Mouse (Mus musculus): ENCODE measurements around the gene Dlx3. TPM values are rescaled to one million over a fixed set of nuclear protein-coding genes. Genes with fewer than 3 reads are reported as not detected.

The Dlx3 gene
- polyA plus RNA-seq, 1 experiment from 2014 or later = 0.59 TPM

DNA sequence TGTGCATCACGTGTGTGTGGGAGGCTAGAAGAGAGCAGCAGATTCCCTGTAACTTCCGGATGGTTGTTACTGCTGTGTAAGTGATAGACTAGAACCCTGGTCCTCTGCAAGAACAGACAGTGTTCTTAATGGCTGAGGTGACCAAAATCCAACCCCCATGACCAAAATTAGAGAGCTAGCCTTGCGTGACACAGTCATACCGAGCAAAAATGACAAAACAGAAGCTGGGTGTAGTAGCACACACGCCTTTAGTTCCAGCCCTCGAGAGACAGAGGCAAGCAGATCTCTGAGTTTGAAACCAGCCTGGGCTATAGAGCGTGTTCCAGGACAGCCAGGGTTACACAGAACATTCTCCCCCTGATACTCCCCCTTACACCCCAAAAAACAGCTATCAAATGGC lies 9.8 kb upstream of the Dlx3 start:
- H3K27ac ChIP-seq (ENCODE audit: low read depth, low read length) = no peak overlapping the region
- no peaks in the 10 kb centered on the region for H3K9me3 ChIP-seq (ENCODE audit: control insufficient read depth, low read length)
- no peak for ATAC-seq (ENCODE audit: low FRiP score)
- peaks cover 8% of the 10 kb centered on the region; the same call in 1 of the 2 replicates for H3K4me1 ChIP-seq (ENCODE audit: control insufficient read depth, insufficient read depth, low read length)
- H3K9ac ChIP-seq (ENCODE audit: low read length) = no peak overlapping the region
- H3K36me3 ChIP-seq (ENCODE audit: control insufficient read depth, insufficient read depth, low read length) = no peaks in the 10 kb centered on the region
- no peak overlapping the region for H3K4me2 ChIP-seq
- 86% methylated on average over 7 of the region's 7 CpGs for WGBS
- no peak for DNase-seq (ENCODE audit: low spot score, missing footprints)
- no peak overlapping the region for H3K4me3 ChIP-seq (ENCODE audit: low read depth, low read length)
- H3K27me3 ChIP-seq (ENCODE audit: control insufficient read depth, insufficient read depth, low read length) = 0 out of 2 replicates have a peak, but pooled peaks cover 2% of the 10 kb centered on the region

- H3K36me3 ChIP-seq (ENCODE audit: control insufficient read depth, insufficient read depth, low read length) = no peaks in the 10 kb centered on the region
- peaks cover 12% of the 10 kb centered on the region for H3K4me1 ChIP-seq (ENCODE audit: control insufficient read depth, insufficient read depth, low read length)
- WGBS = 2% methylated on average over 6 of the region's 6 CpGs
- H3K9me3 ChIP-seq (ENCODE audit: control insufficient read depth, low read length) = no peaks in the 10 kb centered on the region
- no peak overlapping the region for H3K4me2 ChIP-seq
- H3K27ac ChIP-seq (ENCODE audit: low read depth, low read length) = no peak overlapping the region
- DNase-seq (ENCODE audit: low spot score, missing footprints) = peak; percentile 96
- peak; percentile 65; the same call in 1 of the 2 replicates for ATAC-seq (ENCODE audit: low FRiP score)
- peaks cover 45% of the 10 kb centered on the region for H3K27me3 ChIP-seq (ENCODE audit: control insufficient read depth, insufficient read depth, low read length)
- no peak overlapping the region for H3K9ac ChIP-seq (ENCODE audit: low read length)
- no peak overlapping the region for H3K4me3 ChIP-seq (ENCODE audit: low read depth, low read length)
These were observed 2.9 kb upstream of the Dlx3 start for GRCm38 (mm10) chr11:95117030-95117429.

GRCm38 (mm10) chr11:95118505-95118904 lies 1.4 kb upstream of the Dlx3 start:
- H3K4me3 ChIP-seq (ENCODE audit: low read depth, low read length) = no peak overlapping the region
- H3K4me2 ChIP-seq = no peak overlapping the region
- H3K9ac ChIP-seq (ENCODE audit: low read length) = no peak overlapping the region
- peaks cover 12% of the 10 kb centered on the region for H3K4me1 ChIP-seq (ENCODE audit: control insufficient read depth, insufficient read depth, low read length)
- no peaks in the 10 kb centered on the region for H3K36me3 ChIP-seq (ENCODE audit: control insufficient read depth, insufficient read depth, low read length)
- H3K27ac ChIP-seq (ENCODE audit: low read depth, low read length) = no peak overlapping the region
- 3% methylated on average over 8 of the region's 8 CpGs for WGBS
- no peaks in the 10 kb centered on the region for H3K9me3 ChIP-seq (ENCODE audit: control insufficient read depth, low read length)
- 0 out of 2 replicates have a peak, but pooled peaks have one; percentile 28 for ATAC-seq (ENCODE audit: low FRiP score)
- DNase-seq (ENCODE audit: low spot score, missing footprints) = peak; percentile 94
- peaks cover 60% of the 10 kb centered on the region for H3K27me3 ChIP-seq (ENCODE audit: control insufficient read depth, insufficient read depth, low read length)

DNA sequence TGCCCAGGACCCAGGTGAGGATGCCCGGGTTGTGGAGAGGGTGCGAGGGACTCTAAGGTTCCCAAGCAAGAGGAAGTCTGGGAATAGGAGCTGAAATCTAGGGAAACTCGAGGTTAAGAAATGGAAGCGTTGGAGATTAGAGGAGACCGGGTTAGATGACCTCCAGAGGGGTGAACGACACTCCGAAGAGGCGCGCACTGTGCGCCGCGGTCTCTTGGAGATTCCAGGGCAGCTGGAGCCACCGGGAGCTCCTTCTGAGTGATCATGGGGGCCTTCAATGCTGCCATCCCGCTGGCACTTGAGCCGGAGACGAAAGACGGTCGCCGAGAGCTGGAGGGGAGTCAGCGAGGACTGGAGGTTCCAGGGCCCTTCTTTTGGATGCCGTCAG lies 708 bp downstream of the Dlx3 start:
- H3K9ac ChIP-seq (ENCODE audit: low read length) = no peak overlapping the region
- no peaks in the 10 kb centered on the region for H3K36me3 ChIP-seq (ENCODE audit: control insufficient read depth, insufficient read depth, low read length)
- no peaks in the 10 kb centered on the region for H3K9me3 ChIP-seq (ENCODE audit: control insufficient read depth, low read length)
- ATAC-seq (ENCODE audit: low FRiP score) = no peak
- no peak for DNase-seq (ENCODE audit: low spot score, missing footprints)
- peak overlapping the region; percentile 67 for H3K4me2 ChIP-seq
- WGBS = under 1% methylated on average over 21 of the region's 21 CpGs
- H3K4me1 ChIP-seq (ENCODE audit: control insufficient read depth, insufficient read depth, low read length) = peaks cover 12% of the 10 kb centered on the region
- peaks cover 81% of the 10 kb centered on the region for H3K27me3 ChIP-seq (ENCODE audit: control insufficient read depth, insufficient read depth, low read length)
- no peak overlapping the region for H3K27ac ChIP-seq (ENCODE audit: low read depth, low read length)
- H3K4me3 ChIP-seq (ENCODE audit: low read depth, low read length) = peak overlapping the region; percentile 36

GRCm38 (mm10) chr11:95121161-95122099 lies 1.5 kb downstream of the Dlx3 start:
- ATAC-seq (ENCODE audit: low FRiP score) (no peak), DNase-seq (ENCODE audit: low spot score, missing footprints) (peak; percentile 93)
- Histone ChIP-seq H3K4me1 (ENCODE audit: control insufficient read depth, insufficient read depth, low read length) (peaks cover 14% of the 10 kb centered on the region), H3K27ac (ENCODE audit: low read depth, low read length) (no peak overlapping the region), H3K4me2 (peak overlapping the region; percentile 34), H3K9me3 (ENCODE audit: control insufficient read depth, low read length) (no peaks in the 10 kb centered on the region), H3K9ac (ENCODE audit: low read length) (no peak overlapping the region), H3K27me3 (ENCODE audit: control insufficient read depth, insufficient read depth, low read length) (peaks cover 82% of the 10 kb centered on the region), H3K36me3 (ENCODE audit: control insufficient read depth, insufficient read depth, low read length) (no peaks in the 10 kb centered on the region), H3K4me3 (ENCODE audit: low read depth, low read length) (peak overlapping the region; percentile 18)
- under 1% methylated on average over 56 of the region's 63 CpGs for WGBS

- Histone ChIP-seq H3K36me3 (ENCODE audit: control insufficient read depth, insufficient read depth, low read length) (no peaks in the 10 kb centered on the region), H3K4me3 (ENCODE audit: low read depth, low read length) (no peak overlapping the region), H3K27me3 (ENCODE audit: control insufficient read depth, insufficient read depth, low read length) (peaks cover 82% of the 10 kb centered on the region), H3K4me1 (ENCODE audit: control insufficient read depth, insufficient read depth, low read length) (peaks cover 19% of the 10 kb centered on the region), H3K9ac (ENCODE audit: low read length) (no peak overlapping the region), H3K4me2 (no peak overlapping the region), H3K9me3 (ENCODE audit: control insufficient read depth, low read length) (no peaks in the 10 kb centered on the region), H3K27ac (ENCODE audit: low read depth, low read length) (no peak overlapping the region)
- ATAC-seq (ENCODE audit: low FRiP score) = no peak
- peak; percentile 91 for DNase-seq (ENCODE audit: low spot score, missing footprints)
- WGBS = 12% methylated on average over 6 of the region's 6 CpGs
These were observed 2.2 kb downstream of the Dlx3 start for GRCm38 (mm10) chr11:95122100-95122489.

DNA sequence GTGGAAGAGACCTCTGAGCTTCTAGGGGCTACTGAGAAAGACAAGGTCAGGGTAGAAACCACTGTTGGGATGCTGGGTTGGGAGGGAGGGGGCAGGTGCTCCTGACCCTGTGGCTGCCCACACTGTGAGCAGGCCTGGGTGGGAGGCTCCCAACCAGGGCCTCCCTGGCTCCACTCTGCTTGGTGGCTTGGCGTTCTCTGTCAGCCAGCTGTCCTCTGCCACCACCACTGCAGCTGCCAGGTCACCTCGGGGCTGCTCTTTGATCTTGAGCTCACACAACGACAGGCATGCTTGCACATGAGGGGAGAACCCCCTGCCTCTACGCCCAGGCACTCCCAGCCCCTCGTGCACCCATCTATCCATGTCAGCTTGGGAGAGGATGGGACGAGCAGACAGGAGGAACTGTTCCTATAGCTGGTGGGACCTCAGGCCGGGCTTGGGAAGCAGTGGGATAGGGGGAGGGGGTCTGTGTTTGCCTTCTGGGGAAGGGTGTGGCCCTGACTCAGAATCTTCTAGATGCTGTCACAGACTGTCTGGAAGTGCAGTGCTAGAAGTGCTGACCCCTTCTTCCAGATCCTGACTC lies 5.5 kb downstream of the Dlx3 start:
- H3K4me3 ChIP-seq (ENCODE audit: low read depth, low read length) = no peak overlapping the region
- whole genome bisulfite sequencing = 25% methylated on average over 7 of the region's 7 CpGs
- H3K9ac ChIP-seq (ENCODE audit: low read length) = no peak overlapping the region
- DNase-seq (ENCODE audit: low spot score, missing footprints) = peak; percentile 89
- peaks cover 59% of the 10 kb centered on the region for H3K27me3 ChIP-seq (ENCODE audit: control insufficient read depth, insufficient read depth, low read length)
- peaks cover 11% of the 10 kb centered on the region for H3K4me1 ChIP-seq (ENCODE audit: control insufficient read depth, insufficient read depth, low read length)
- H3K36me3 ChIP-seq (ENCODE audit: control insufficient read depth, insufficient read depth, low read length) = no peaks in the 10 kb centered on the region
- no peak overlapping the region for H3K27ac ChIP-seq (ENCODE audit: low read depth, low read length)
- ATAC-seq (ENCODE audit: low FRiP score) = 0 out of 2 replicates have a peak, but pooled peaks have one; percentile 30
- no peaks in the 10 kb centered on the region for H3K9me3 ChIP-seq (ENCODE audit: control insufficient read depth, low read length)
- H3K4me2 ChIP-seq = no peak overlapping the region

DNA sequence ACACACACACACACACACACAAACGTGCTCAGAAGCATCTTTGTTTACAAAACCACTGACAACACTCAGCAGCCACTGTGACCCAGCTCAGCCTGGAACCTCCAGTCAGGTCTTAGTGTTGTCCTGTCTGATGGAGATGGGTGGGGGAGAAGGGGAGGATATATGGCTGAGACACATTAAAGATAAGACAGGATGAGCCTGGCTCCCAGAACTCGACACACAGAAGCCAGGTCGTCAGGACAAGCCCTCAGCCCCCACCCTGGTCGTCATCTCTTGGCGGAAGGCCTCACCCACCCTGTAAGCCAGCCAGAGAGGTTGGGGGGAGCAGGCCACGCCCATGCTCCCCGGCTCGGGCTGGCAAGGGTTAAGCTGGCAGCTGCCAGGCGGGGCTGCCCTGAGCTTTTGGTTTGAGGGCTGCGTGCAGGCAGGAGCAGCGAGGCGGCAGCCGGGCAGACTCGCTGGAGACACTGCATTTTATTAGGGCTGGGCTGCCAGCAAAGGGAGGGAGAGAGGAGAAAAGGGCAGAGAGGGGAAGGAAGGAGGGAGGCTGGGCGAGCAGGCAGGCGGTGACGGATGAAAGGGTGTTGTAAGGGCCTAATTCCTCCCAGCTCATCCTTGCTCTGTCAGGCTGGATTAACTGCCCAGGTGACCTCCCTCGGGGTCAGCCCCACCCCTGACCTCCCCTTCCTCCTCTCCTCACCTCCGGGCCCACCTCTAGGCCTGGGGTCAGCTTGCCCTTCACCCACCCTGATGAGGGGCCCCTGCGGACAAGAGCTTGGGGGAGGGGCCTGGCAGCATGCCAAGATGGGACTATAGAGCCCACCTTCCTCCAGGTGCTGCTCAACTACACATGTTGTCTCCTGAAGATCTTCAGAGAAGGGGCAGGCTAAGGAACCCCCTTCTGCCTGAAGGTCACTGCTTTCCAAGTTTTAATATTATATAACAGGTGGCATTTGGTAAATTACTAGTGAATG lies 6.6 kb downstream of the Dlx3 start:
- H3K9me3 ChIP-seq (ENCODE audit: control insufficient read depth, low read length) = no peaks in the 10 kb centered on the region
- peak overlapping the region; percentile 30 for H3K4me2 ChIP-seq
- peak overlapping the region; percentile 16; the same call in 1 of the 2 replicates for H3K9ac ChIP-seq (ENCODE audit: low read length)
- H3K4me3 ChIP-seq (ENCODE audit: low read depth, low read length) = no peak overlapping the region
- peaks cover 8% of the 10 kb centered on the region for H3K4me1 ChIP-seq (ENCODE audit: control insufficient read depth, insufficient read depth, low read length)
- no peak overlapping the region for H3K27ac ChIP-seq (ENCODE audit: low read depth, low read length)
- H3K36me3 ChIP-seq (ENCODE audit: control insufficient read depth, insufficient read depth, low read length) = no peaks in the 10 kb centered on the region
- H3K27me3 ChIP-seq (ENCODE audit: control insufficient read depth, insufficient read depth, low read length) = peaks cover 48% of the 10 kb centered on the region
- 1% methylated on average over 17 of the region's 20 CpGs for WGBS
- peak; percentile 54; the same call in 1 of the 2 replicates for ATAC-seq (ENCODE audit: low FRiP score)
- peak; percentile 92 for DNase-seq (ENCODE audit: low spot score, missing footprints)

All from midbrain, embryonic 11.5 days (tissue).